Mouse (Mus musculus) layer of hippocampus, postnatal 25 days (tissue): ENCODE results near the gene Exd1. TPM values are rescaled to one million over a fixed set of nuclear protein-coding genes. Genes with fewer than 3 reads are reported as not detected.
"Not testable (repeated sequence)": the region's sequence is repeated elsewhere in the genome, so short reads cannot be mapped to it uniquely, and the experiment has no call there.

ENCODE experiments used
- DNase-seq, 2 experiments: peaks; one replicate each; pipeline ENCODE4 v3.0.0; 2022; ENCODE audit warnings: mixed read lengths in 2 of 2, low spot score in 1 of 2; ENCODE audit errors: extremely low spot score in 1 of 2
- total RNA-seq, 2 experiments: library from RNA; stranded (reverse); gene quantifications; 2 replicates each; pipeline ENCODE4 v1.2.3; 2021

Gene Exd1
- total RNA-seq, 2 experiments from 2014 or later: 0.49 to 0.96 TPM

DNA sequence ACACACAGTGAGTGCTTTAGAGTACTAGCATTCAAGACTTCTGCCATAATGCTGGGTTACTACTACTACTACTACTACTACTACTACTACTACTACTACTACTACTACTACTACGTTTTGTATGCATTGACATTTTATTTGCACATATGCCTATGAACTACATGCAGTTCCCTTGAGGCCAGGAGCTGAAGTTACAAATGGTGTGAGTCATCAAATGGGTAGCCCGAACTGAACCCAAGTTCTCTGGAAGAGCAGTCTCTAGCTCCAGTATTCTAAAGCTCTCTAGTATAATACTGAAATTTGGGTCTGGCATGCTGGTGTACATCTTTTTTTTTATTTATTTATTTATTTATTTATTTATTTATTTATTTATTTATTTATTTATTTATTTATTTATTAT, 3.8 kb downstream of the Exd1 start:
- no peak for DNase-seq

DNA sequence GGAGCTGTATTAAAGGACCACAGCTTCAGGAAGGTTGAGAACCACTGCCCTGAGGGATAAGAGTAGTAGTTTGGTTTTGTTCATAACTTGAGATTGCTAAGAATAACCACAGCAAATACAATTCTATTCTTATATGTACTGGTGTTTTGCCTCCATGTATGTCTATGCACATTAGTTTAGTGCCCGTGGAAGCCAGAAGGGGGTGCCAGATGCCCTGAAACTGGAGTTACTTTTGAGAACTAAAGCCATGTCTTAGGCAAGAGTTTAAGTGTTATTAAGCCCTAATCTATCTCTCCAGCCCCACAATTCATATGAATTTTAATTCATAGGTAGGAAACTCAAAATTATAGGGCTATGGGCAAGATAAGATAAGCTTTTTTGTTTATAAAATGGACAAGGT, 5.3 kb downstream of the Exd1 start:
- peak; percentile 15 to 59 for DNase-seq

DNA sequence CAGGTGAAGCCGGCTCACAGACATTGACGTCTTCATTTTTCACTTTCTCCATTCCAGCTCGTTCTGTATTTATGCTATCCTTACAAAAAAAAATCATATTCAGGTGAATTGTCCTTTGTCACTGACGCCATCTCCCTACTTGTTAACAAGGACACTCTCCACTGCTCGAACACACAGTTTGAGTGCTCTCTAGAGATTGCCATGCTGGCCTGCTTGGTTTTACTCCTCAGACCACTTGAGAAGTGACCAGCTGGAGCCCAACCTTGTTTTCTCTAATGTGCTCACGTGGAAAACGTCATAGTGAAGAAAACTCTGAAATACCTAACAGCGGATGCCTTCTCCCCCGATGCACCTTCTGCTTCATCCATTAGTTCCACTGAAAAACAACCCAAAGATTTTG, 8.6 kb downstream of the Exd1 start:
- DNase-seq: no peak

DNA sequence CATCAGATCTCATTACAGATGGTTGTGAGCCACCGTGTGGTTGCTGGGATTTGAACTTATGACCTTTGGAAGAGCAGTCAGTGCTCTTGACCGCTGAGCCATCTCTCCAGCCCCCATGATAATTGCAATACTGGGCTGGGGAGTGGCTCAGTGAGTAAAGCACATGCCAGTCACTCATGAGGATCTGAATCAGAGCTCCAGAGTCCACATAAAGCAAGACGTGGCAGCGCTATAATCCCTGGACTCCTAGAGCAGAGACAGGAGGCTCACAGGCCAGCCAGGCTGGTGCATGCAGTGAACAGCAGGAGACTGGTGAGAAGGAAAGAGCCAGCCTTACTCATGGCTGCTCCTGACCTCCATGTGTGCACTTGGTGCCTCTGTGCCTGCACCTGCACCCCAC, 22.0 kb downstream of the Exd1 start:
- no peak for DNase-seq

DNA sequence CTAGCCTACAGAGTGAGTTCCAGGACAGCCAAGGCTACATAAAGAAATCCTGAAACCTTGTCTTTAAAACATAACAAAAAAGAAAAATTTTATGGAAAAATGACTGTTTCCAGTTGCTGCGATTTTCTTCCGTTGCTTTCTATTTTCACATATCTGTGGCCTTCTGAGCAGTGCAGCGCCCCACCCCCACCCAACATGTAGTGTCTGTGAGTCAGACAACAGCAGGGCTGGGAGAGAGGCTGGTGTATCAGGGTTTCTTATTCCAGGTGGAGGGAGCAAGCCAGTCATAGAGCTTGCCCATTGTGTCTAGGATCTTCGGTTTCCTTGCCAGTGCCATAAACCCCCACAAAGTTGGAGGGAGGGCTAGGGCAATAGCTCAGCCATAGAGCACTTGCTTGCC, 23.6 kb downstream of the Exd1 start:
- no peak for DNase-seq

DNA sequence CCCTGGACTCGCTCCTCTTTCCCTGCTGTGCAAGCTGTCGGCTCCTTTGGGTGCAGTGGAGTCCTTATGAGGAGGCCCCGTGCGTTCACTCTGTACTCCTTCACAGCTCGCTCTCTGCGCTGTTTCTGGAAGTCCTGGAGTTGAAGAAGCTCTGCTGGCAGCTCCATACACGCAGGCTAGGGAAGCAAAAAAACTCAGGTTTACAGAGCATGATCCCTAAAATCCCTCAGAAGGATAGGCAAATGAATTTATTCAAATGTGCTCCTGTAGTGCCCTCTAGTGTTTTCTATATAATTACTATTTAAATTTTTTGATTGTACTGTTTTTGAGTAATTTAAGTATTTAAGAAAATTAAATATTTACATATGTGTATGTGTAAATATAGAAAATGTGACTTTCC, 26.9 kb downstream of the Exd1 start:
- peak; percentile 5 to 15 for DNase-seq

DNA sequence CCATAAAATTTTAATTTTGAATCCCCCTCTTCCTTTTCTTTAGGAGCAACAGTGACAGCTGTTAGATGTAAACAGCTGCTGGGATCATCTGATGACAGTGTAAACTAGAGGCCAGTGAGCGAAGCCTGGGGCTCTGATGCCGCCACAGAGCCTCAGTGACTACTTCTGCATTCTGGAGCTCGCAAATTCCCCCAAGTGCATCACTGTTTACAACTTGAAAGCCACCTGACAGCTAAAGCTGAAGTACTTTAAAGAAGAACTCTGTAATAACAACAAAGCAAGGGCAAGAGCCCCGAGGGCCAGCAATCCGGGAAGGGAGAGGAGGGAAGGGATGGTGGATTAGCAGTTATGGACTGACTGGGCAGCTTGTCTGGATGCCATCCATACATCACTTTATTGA, 30.6 kb downstream of the Exd1 start:
- DNase-seq: no peak

DNA sequence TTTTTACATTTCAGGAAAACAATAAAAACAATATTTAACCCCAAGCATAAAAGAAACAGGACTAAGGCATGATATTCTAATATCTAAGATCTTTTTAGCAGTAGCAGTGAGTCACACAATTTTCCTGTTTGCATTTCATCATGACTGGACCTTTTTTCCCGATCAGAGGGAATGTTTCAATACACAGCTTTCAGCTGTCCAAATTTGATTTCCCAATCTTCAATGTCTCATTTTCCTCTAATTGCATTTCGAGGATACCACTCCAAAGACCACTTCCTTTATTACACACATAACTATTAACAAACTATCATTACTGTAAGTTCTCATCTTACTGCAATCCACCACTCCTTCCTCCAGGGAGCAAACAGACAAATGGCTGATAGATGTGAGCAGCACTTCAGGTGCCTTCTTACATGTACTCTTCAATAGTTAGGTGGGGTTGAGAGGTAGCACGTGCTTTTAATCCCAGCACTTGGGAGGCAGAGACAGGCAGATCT, 33.4 kb downstream of the Exd1 start:
- no peak for DNase-seq

DNA sequence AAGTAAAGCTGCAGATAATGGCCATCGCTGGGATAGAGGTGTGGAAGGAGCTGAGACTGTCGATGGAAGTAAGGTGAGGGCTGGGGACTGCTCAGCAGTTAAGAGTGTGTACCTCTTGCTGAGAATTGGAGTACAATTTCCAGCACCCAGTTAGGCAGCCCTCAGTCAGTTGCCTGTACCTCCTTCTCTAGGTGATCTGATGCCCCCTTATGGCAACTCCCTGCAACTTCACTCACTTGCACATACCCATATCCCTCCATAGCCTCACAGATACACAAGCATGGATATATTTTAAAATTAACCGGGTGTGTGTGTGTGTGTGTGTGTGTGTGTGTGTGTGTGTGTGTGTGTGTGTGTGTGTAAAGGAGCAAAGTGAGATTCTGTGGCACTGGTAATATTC, 35.1 kb downstream of the Exd1 start:
- no peak for DNase-seq

DNA sequence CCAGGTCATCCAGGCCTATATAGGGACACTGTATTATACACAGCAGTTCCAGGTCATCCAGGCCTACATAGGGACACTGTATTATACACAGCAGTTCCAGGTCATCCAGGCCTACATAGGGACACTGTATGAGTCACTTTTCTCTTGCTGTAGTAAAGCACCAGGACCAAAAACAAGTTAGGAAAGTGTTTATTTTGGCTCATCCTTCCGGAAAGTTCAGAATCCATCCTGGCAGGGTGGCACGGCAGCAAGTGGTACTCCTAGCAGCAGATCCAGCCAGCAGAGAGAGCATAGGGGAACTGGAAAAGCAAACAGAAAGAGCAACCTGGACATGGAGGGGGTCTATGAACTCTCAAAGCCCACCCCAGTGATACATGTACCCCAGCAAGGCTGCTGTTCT, 36.6 kb downstream of the Exd1 start:
- no peak for DNase-seq

DNA sequence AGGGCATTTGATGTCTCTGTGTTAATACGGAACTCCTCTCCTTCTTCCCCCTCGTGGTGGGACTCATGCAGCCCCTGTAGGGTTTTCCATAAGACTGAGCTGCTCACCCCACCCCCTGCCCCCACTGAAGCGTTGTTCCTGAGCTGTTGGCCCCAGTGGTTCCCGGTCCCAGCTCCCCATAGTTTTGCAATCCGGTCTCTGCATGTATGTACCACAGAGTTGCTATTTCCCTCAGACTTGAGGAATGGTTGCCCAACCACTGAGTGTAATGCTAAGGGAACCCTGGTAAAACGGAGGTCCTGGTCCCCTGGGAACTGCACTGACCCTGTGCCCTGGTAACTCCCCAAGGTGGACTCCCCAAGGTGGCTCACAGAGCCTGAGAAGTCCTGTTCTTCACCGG, 38.9 kb downstream of the Exd1 start:
- DNase-seq: not testable (repeated sequence)

DNA sequence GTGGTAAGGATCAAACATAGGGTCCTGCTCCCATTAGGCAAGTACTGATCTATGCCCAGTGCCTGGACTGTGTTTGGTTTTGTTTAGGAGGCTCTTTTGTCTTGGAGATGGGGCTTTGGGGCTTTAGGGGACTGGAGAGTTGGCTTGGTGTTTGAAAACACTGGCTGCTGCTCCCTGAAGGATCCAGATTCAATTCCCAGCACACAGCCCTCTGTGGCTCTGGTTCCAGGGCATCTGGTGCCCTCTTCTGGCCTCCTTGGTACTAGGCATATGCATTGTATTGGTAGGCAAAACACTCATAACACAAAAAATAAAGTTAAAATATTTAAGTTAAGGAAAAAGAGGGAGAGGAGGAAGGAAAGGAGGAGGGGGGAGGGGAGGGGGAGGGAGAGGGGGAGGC, 40.3 kb downstream of the Exd1 start:
- no peak for DNase-seq

DNA sequence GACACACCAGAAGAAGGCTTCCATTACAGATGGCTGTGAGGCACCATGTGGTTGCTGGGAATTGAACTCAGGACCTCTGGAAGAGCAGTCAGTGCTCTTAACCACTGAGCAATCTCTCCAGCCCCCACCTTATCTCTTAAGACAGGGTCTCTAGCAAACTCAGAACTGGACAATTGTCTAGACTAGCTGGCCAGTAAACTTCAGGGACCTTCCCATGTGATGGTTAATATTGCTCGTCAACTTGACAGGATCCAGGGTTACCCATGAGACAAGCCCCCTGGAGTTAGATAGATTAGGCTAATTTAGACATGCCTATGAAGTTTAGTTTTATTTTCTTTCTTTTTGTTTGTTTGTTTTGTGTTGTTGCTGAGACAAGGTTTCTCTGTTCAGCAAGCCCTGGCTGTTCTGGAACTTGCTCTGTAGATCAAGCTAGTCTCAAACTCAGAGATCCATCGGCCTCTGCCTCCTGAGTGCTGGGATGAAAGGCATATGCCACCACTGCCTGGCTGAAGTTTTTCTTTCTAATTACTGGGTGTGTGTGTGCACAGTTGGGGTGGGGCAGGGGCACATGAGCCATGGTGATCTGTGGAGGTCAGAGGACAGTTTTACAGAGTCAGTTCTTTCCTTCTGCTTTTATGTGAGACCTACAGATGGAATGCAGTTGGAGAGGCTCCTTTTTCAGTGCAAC, 46.3 kb downstream of the Exd1 start:
- no peak for DNase-seq

DNA sequence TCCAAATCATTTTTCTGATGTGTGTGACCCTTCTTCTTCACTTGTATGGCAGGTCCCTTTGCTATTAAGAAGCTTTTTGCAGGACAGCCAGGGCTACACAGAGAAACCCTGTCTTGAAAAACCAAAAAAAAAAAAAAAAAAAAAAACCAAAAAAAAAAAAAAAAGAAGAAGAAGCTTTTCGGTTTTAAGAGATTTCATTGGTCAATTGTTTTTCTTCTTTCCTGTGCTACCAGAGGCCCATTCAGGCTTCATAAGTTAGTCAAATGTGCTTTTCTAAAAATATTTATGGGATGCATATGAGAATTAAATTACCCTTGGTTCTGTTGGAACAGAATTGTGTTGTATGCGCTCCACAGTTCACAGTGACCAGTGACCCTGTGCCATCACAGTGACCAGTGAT, 48.6 kb downstream of the Exd1 start:
- no peak for DNase-seq

DNA sequence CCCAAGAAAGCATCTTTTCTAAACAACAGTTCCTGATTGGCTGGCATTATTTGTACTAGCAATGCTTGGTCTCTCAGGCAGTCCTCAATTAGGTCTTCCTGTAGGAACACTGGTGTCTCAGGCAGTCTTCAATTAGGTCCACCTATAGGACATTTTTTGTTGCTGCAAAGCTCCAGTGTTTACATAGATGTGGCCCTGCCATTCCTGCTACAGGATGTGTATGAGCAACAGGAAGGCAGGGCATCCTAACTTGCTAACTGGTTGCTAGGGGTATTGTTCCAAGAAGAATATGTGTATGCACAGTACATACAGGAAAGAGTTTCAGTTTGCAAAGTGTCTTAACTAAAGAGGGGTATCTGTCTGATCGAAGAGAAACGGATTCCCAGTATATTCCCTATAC, 51.3 kb downstream of the Exd1 start:
- no peak for DNase-seq

DNA sequence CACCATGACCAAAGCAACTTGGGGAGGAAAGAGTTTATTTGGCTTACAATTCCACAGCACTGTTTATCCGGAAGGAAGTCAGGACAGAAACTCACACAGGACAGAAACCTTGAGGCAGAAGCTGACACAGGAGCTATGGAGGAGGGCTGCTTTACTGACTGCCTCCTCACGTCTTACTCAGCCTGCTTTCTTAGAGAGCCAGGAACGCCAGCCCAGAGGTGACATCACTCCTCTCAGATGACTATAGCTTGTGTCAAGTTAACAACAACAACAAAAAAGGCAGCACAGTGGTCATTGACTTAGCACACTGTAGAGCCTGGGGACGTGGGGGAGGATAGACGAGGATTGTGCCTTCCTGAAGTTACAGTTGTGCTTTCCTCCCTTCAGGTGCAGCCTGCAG, 55.5 kb downstream of the Exd1 start:
- no peak for DNase-seq

DNA sequence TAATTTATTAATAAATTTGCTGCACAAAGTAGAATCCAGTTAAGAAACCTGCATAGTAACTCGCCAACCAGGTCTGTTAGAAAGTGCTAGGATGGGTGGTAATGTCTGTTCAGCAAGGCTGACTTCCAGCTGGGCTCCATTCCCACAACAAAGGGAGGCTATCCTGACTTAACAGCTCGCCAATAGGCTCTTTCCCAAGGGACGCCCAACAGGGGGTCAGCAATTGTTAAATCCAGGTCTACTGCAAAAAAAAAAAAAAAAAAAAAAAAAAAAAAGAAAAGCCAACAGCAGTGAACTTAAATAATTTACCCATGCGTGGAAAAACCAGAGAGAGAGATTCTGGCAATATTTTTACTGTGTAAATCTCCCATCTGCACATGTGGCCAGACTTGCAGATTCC, 60.9 kb downstream of the Exd1 start:
- DNase-seq: no peak

DNA sequence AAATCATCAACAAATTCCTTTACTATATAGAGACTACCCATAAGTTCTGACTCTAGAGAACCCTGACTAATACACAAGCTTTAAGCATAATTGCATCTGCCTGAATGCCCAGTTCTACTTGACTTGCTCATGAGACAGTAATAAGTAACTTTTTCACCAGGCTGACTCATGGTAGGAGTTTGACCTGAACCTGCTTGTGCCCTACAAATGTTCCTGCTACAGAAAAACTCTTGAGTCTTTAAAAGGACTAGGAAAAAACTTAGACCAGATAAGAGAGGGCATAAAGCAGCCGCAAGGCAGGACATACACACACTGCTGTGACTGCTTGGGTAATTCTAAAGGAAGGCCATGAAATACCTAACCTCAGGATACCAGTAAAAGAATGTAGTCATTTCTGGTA, 65.1 kb downstream of the Exd1 start:
- no peak for DNase-seq

DNA sequence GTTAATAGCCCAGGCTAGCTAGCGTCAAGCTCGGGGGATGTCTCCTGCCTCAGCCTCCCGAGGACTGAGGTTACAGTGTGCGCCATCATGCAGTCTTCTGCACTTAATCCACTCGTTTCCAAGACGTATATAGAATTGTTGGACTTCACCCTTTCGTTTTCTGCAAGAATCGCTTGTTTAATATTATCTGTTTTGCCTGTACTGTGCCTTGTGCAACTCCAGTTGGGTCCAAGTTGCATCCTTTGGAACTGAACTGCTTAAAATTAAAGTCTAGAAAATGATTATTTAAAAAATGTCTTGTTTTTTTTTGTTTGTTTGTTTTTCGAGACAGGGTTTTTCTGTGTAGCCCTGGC, 69.1 kb downstream of the Exd1 start:
- DNase-seq: no peak

DNA sequence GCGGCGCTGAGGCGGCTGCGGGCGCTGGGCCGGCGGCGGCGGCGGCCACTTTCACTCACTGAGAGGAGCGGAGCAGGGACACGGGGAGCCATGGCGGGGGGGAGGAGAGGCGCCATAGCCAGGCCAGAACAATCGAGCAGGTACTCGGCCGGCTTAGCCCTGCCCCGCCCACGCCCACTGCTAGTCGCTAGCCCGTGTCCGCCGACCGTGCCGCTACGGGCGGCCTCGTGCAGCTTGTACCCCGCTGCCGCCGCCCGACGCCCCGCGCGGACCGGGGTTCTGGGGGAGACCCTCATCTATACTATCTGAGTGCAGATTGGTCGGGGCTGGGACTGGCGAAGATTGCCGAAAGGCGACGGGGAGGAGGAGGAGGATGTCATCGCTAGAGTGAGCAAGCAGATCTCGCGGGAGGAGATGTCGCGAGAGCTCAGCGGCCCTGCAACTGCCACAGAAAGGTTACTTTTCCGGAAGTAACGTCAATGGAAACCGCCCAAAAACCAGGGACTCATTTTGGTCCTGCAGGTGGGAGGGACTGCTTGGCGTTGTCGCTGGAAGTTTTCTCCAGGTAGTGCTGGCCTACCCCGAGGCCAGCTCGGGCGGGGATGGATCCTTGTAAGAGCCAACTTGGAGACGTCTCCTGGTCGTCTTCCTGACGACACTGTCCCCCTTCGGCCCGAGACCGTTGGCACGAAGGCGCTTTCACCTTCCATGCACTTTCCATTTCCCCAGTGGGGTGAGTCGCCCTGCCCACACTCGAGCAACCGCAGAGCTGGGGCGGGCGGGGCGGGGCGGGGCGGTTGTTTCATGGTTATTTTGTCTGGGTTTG, 69.6 kb downstream of the Exd1 start, which contains the start of gene Ino80:
Gene Ino80, minus strand, starts transcription at position 117 of the 826 bp plus-strand sequence.
- DNase-seq: peak; percentile 98 to 99

DNA sequence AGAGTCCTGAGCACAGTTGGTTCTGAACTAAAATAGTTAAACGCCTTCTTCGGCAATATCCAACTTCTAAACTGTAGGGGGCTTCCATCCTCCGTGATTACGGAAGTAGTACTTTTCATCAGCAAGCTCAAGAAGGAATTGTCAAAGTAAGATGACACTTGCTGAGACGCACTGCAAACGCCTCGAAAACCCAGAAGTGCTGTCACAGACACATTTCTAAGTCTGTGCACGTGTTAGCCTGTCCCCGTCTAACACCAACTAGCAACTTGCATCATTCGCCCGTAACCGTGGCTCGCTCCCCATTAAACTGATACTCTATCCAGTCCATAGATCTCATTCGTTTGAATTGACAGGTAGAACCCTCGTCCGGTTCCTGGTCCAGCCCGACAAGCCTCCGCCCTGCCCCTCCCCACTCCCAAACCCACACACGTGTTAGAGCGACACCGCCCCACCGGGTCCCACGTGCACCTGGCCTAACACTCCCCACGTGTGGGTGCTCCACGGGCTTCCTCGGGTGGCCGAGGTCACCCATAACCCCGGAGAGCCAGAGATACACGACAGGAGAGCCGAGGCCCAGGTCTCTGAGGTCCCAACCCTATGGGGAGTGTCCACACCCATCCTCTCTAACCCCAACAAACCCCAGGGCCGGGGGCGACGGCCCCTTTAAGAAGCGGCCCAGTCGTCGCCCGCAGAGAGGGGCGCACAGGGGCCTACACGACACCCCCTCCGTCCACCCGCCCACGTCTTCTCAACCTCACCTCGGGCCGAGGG, 70.6 kb downstream of the Exd1 start:
- DNase-seq: peak; percentile 32 to 56
